Mouse (Mus musculus): ENCODE results near the gene Vps54.

DNA sequence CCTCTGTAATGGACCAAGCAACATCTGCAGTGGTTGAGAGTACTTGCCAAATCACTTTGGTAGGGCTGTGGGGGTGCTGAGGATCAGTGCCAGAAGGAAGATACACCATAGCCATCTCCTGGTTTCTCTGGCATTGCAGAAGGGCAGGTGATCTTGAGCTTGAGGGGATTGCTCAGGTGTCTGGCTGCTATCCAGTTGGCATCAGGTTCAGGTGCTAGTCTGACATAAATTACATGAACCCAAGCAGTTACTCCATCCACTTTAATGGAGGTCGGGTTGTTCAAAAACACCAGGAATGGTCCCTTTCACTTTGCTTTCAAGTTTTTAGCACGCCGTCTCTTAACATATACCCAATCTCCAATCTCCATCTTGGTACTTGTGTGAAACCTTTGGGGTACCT, 44.2 kb upstream of the Vps54 start:
- TF ChIP-seq CTCF (IDR thresholded peaks at IDR 0.05; ENCODE audit: low read depth, low read length), result no peak
- TF ChIP-seq POLR2A (IDR thresholded peaks at IDR 0.05; ENCODE audit: extremely low read depth, insufficient read depth, low read length), result no peak

Measured in liver, adult 2 months (tissue).